Mouse (Mus musculus) lung, postnatal 36 days (tissue): Measurements from ENCODE around the gene Cyp3a44.
"Not testable (repeated sequence)": the region's sequence is repeated elsewhere in the genome, so short reads cannot be mapped to it uniquely, and the experiment has no call there.

Experiments used
- DNase-seq: peaks from one replicate; pipeline ENCODE4 v3.0.0; 2022; ENCODE audit warnings: mixed read lengths

Cyp3a44 gene

GRCm38 (mm10) chr5:145805796-145806195, at the start of gene Cyp3a44:
Cyp3a44 (minus strand) TSS chr5:145805874.
- not testable (repeated sequence) for DNase-seq

DNA sequence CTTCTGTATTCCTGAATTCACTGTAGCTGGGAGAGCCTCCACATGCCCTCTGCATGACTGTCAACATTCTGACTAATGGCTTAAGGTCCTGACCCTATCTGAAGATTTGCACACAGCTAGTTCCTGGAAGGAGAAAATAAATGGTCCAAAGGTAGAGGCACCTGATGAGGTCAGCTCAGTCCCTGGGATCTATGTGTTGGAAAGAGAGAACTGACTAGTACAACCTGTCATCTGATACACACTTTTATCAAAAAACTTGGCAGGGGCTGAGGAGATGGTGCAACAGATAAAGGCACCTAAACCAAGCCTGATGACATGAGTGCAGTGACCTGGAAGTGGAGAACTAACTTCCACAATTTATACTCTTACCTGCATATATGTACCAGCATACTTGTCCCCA, 5.4 kb downstream of the Cyp3a44 start:
- not testable (repeated sequence) for DNase-seq

GRCm38 (mm10) chr5:145793232-145793631, 12.4 kb downstream of the Cyp3a44 start:
- DNase-seq = not testable (repeated sequence)

DNA sequence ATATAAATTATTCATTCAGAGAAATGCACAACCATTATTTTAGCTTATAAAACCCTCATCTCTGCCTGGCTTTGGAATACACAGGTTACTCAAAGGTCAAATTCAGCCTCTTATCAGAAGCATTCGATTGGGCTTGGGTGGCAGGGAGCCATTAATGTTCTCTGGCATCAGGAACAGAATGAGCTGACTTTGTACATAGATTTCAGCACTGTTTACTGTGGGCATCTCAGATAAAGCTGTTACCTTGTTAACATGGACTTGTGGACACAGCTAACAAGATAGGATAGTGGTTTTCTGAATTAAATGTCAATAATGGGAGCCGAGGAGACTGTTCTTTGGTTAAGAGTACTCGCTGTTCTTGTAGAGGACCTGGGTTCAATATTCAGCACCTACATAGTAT, 68.2 kb downstream of the Cyp3a44 start:
- DNase-seq = not testable (repeated sequence)
